Mouse (Mus musculus): ENCODE data around the gene Cers5.
A peak's percentile ranks its signal among the peaks of the same experiment; 100 is the strongest.
"Not testable (repeated sequence)": the region's sequence is repeated elsewhere in the genome, so short reads cannot be mapped to it uniquely, and the experiment has no call there.

Gene Cers5

GRCm38 (mm10) chr15:99787625-99788120, 15.0 kb upstream of the Cers5 start:
- DNase-seq, result no peak

- DNase-seq, result no peak
These were observed 6.1 kb upstream of the Cers5 start for GRCm38 (mm10) chr15:99778677-99779335.

GRCm38 (mm10) chr15:99778148-99778547, 5.5 kb upstream of the Cers5 start:
- DNase-seq, result no peak

GRCm38 (mm10) chr15:99772925-99773324, 240 bp upstream of the Cers5 start:
- DNase-seq, result no peak

GRCm38 (mm10) chr15:99772277-99772880, 306 bp downstream of the Cers5 start:
- DNase-seq, result peak; percentile 85

GRCm38 (mm10) chr15:99771601-99772276, 946 bp downstream of the Cers5 start:
- DNase-seq, result peak; percentile 67

- no peak for DNase-seq
These were observed 1.6 kb downstream of the Cers5 start for GRCm38 (mm10) chr15:99771004-99771500.

- DNase-seq, result no peak
These were observed 3.9 kb downstream of the Cers5 start for GRCm38 (mm10) chr15:99768761-99769160.

GRCm38 (mm10) chr15:99767467-99767866, 5.2 kb downstream of the Cers5 start:
- no peak for DNase-seq

GRCm38 (mm10) chr15:99754204-99754603, 18.5 kb downstream of the Cers5 start:
- no peak for DNase-seq

GRCm38 (mm10) chr15:99740229-99740628, 32.5 kb downstream of the Cers5 start:
- DNase-seq, result no peak

- DNase-seq, result peak; percentile 13
These were observed 36.0 kb downstream of the Cers5 start for GRCm38 (mm10) chr15:99736675-99737074.

GRCm38 (mm10) chr15:99735631-99736030, 37.1 kb downstream of the Cers5 start:
- peak; percentile 100 for DNase-seq

GRCm38 (mm10) chr15:99733186-99733585, 39.5 kb downstream of the Cers5 start:
- DNase-seq, result no peak

- no peak for DNase-seq
These were observed 41.0 kb downstream of the Cers5 start for GRCm38 (mm10) chr15:99731678-99732077.

- no peak for DNase-seq
These were observed 41.5 kb downstream of the Cers5 start for GRCm38 (mm10) chr15:99731167-99731566.

- no peak for DNase-seq
These were observed 43.5 kb downstream of the Cers5 start for GRCm38 (mm10) chr15:99729056-99729783.

GRCm38 (mm10) chr15:99728211-99728610, 44.5 kb downstream of the Cers5 start:
- no peak for DNase-seq

- no peak for DNase-seq
These were observed 45.2 kb downstream of the Cers5 start for GRCm38 (mm10) chr15:99727525-99727924.

- not testable (repeated sequence) for DNase-seq
These were observed 45.6 kb downstream of the Cers5 start for GRCm38 (mm10) chr15:99727039-99727438.

- DNase-seq, result no peak
These were observed 46.1 kb downstream of the Cers5 start for GRCm38 (mm10) chr15:99726549-99726948.

- DNase-seq, result peak; percentile 92
These were observed 47.1 kb downstream of the Cers5 start, which contains the start of gene Cox14 for GRCm38 (mm10) chr15:99725341-99726155. Cox14 (plus strand) TSS chr15:99725618.
